Mouse (Mus musculus): ENCODE data around the gene Olfr1212. TPM values are rescaled to one million over a fixed set of nuclear protein-coding genes. Genes with fewer than 3 reads are reported as not detected.

The Olfr1212 gene
- not detected for total RNA-seq (2023)

DNA sequence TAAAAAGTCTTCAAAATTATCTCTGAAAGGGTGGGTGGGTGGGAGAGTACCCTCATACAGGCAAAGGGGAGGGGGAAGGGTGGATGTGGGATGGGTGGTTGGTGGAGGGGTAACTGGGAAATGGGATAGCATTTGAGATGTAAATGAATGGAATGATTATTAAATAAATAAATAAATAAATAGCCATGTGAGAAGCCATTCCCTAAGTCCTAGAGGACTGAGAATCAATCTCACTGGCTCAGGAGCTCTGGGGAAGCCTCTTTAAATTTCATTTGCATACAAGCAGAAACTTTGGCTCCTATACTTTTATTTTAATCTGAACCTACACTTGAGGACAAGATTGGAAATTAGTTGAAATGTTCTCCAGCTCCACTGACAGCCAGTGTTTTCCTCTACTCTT, at the start of gene Olfr1212:
Gene Olfr1212, plus strand, starts transcription at position 301 of the 400 bp plus-strand sequence.

DNA sequence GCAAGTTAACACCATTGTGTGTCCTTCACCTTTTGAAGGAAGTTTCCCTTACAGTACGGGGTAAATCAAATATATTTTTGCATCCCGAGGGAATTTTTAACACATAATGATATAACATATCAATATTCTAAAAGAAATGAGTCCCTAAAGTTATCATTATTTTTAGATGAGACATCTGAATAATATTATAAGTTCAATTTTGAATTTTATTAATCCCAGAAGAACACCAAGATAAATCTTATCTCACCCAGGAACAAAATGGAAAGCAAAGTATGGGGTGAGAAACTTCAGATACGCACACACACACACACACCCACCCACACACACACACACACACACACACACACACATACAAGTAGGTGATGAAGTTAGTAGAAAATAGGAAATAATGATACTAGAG, 38.7 kb upstream of the Olfr1212 start, which contains the start of gene Olfr1209:
Gene Olfr1209, minus strand, starts transcription at position 101 of the 400 bp plus-strand sequence.

DNA sequence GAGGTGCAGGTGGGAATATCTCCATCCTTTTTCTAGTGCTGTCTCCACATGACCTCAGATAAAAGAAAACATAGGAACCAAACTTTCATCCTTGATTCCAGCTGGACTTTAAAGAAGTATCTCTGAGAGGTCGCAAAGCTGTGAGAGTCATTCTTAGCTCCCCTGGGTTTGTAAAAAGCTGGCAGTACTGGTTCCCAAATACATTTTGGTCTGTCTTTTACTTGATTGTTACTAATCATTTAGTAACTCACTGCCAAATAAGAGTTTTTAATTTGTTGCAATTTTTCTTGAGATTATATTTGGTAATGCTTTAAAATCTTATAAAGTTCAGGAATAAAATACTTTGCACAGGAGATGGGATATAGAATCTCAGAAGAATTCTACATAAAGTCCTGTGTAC, 15.8 kb upstream of the Olfr1212 start, which contains the start of gene Olfr1211:
Gene Olfr1211, minus strand, starts transcription at position 101 of the 400 bp plus-strand sequence.

DNA sequence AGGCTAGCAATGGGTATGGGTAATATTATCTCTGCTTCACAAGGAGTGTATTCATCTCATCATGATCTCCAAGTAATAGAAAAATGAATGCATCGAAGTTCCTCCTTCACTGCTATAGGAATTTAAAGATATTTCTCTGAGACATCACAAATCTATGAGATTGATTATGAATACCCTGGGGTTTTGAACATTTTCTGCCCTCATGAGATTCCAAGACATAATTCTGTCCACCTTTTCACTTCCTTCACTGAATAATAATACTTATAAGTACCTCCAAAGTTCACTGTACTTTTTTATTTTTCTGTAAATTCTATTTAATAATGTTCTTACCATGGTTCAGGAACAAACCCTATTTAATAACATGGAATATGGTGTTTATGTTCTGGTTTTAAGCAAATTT, 26.4 kb downstream of the Olfr1212 start, which contains the start of gene Gm13762:
Gene Gm13762, minus strand, starts transcription at position 101 of the 400 bp plus-strand sequence.

DNA sequence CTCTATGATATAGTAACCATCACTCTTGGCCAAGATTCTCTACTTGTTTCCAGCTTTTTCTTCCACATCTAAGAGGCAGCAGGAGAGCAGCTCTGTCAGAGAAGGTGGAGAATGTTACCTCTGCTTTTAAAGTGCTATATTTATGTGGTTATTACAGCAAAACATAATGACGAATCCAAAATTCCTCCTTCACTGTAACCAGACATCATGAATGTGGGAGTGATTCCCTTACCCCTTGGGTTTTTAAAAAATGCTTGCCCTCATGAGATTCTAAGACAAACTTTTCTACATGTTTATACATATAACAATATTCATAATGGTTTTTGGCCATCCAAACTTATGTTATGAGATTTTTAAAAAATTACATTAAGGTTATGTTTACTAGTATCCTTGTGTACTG, 38.8 kb downstream of the Olfr1212 start, which contains the start of gene Olfr1214:
Gene Olfr1214, minus strand, starts transcription at position 101 of the 400 bp plus-strand sequence.

DNA sequence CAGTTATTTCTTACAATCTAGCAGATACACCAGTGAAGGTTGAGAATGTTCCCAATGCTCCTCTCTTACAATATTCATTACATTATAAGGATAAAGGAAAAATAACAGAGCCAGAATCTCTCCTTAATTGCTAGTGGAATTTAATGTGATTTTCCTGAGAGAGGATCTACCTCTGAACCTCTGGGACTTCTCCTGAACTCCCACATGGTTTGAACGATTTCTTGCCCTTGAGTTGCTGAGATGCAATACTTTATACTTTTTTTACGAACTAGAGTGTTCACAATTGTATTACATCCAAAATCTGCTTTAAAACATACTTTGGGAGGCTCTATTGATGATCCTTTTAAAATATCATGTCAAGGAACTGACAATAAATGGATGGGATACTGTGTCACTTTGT, 53.1 kb downstream of the Olfr1212 start, which contains the start of gene Olfr1215:
Gene Olfr1215, minus strand, starts transcription at position 101 of the 400 bp plus-strand sequence.

Other genes starting within 250 kb of the Olfr1212 start
- gene Olfr1196, start 249.4 kb upstream of the Olfr1212 start, total RNA-seq (2023) = not detected
- gene Olfr1197, start 221.6 kb upstream of the Olfr1212 start, total RNA-seq (2023) = not detected
- gene Olfr1198, start 202.6 kb upstream of the Olfr1212 start, total RNA-seq (2023) = not detected
- not detected for gene Olfr1199, start 193.5 kb upstream of the Olfr1212 start, total RNA-seq (2023)
- gene Olfr1200, start 183.5 kb upstream of the Olfr1212 start, total RNA-seq (2023) = not detected
- not detected for gene Olfr1201, start 160.9 kb upstream of the Olfr1212 start, total RNA-seq (2023)
- not detected for gene Olfr1202, start 139.5 kb upstream of the Olfr1212 start, total RNA-seq (2023)
- not detected for gene Olfr1205, start 124.2 kb upstream of the Olfr1212 start, total RNA-seq (2023)
- not detected for gene Olfr1204, start 104.7 kb upstream of the Olfr1212 start, total RNA-seq (2023)
- gene Olfr1206, start 90.7 kb upstream of the Olfr1212 start, total RNA-seq (2023) = not detected
- not detected for gene Olfr1208, start 51.7 kb upstream of the Olfr1212 start, total RNA-seq (2023)
- gene Olfr1209, start 38.8 kb upstream of the Olfr1212 start, total RNA-seq (2023) = not detected
- not detected for gene Olfr1211, start 15.9 kb upstream of the Olfr1212 start, total RNA-seq (2023)
- gene Gm13762, start 26.3 kb downstream of the Olfr1212 start, total RNA-seq (2023) = not detected
- gene Olfr1214, start 38.7 kb downstream of the Olfr1212 start, total RNA-seq (2023) = not detected
- not detected for gene Olfr1215, start 53.0 kb downstream of the Olfr1212 start, total RNA-seq (2023)
- gene Olfr1216, start 64.4 kb downstream of the Olfr1212 start, total RNA-seq (2023) = not detected
- not detected for gene Olfr1217, start 78.1 kb downstream of the Olfr1212 start, total RNA-seq (2023)
- gene Olfr1218, start 107.2 kb downstream of the Olfr1212 start, total RNA-seq (2023) = not detected
- not detected for gene Olfr1219, start 129.5 kb downstream of the Olfr1212 start, total RNA-seq (2023)
- gene Olfr1220, start 152.9 kb downstream of the Olfr1212 start, total RNA-seq (2023) = not detected
- gene Olfr1221, start 163.3 kb downstream of the Olfr1212 start, total RNA-seq (2023) = not detected
- not detected for gene Olfr1222, start 179.1 kb downstream of the Olfr1212 start, total RNA-seq (2023)
- not detected for gene Olfr1223, start 197.6 kb downstream of the Olfr1212 start, total RNA-seq (2023)
- not detected for gene Olfr1224-ps1, start 210.1 kb downstream of the Olfr1212 start, total RNA-seq (2023)
- gene Olfr1225, start 220.7 kb downstream of the Olfr1212 start, total RNA-seq (2023) = not detected
- gene Olfr1226, start 246.1 kb downstream of the Olfr1212 start, total RNA-seq (2023) = not detected

All from CD4-positive naive resting alpha-beta T cell, adult 76 days (primary cell).